Mouse (Mus musculus) frontal cortex, postnatal 14 days (tissue): Measurements from ENCODE around the gene Mipep.
A peak's percentile ranks its signal among the peaks of the same experiment; 100 is the strongest.

Experiments
- DNase-seq, 2 experiments: peaks; one replicate each; pipeline ENCODE4 v3.0.0; 2022; ENCODE audit warnings: low spot score in 2 of 2

Mipep gene

DNA sequence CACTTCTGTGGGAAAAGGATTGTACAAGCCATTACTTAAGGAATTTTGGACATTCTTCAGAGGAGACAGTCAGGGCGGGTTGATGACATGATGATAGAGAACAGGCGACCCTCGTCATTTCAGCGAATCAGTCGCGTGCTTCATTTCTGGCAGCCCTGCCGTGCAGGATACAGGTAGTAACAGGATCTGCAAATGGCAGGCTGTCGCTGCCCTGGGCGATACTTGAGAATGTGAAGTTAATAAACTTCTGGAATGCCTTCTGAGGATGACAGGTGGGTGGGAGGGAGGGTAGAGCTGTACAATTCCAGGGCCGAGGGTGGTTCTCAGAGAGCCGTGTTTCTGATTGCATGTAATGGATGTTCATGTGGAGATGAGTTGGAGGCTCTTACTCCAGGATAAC, 82.0 kb downstream of the Mipep start:
- no peak for DNase-seq

GRCm38 (mm10) chr14:60868325-60868724, 84.0 kb downstream of the Mipep start:
- DNase-seq, result no peak

GRCm38 (mm10) chr14:60871831-60872230, 87.5 kb downstream of the Mipep start:
- no peak for DNase-seq

DNA sequence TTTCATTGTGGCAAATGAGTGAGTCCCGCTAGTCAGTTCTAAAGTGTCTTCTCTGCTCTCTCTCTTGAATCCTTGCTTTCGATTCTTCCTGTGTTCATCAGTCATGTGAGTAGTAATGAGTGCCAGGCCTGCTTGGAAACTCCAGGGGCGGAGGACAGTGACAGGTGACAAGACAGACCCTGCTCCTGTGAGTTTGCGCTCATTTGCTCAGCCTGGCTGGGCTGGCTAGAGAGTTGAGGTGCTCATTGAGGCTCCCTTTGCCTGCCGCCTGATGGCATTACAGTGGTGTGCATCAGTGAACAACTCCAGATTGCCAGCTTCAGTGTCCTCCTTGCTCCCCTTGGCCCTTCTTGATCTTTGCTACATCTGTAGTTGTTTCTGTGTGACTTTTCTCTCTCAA, 97.7 kb downstream of the Mipep start:
- no peak for DNase-seq

GRCm38 (mm10) chr14:60882681-60883080, 98.3 kb downstream of the Mipep start:
- no peak for DNase-seq

DNA sequence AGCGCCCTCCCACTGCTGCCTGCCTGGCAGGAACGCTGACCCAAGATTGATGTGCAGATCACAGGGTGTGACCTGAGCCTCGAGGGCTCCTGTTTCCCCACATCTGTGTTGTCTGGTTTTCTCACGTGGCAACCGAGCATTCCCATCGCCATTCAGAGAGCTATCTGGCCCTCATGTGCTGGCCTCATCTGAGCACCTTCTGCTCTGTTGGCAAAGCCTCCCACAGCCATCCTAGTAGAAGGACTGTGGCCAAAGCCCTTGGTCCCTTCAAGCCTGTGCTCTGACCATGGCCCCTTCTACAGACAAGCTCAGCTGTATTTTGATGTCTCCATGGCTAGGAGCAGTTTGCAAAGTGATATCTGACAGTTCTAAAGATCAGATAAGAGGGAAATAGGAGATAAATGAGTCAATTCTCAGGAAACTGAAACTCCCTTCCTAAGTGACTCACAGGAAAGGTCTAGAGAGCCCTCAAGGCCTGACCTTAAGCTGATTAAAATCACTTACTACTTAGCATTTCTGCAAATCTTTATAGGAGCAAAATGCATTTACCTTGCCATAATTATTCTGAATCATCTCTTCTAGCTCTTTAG, 101.1 kb downstream of the Mipep start:
- no peak for DNase-seq

- DNase-seq, result no peak
Measured at GRCm38 (mm10) chr14:60893882-60894281, 109.5 kb downstream of the Mipep start.

GRCm38 (mm10) chr14:60895172-60896000, 111.0 kb downstream of the Mipep start:
- DNase-seq, result peak in 1 of 2 experiments; percentile 49

- DNase-seq, result no peak
Measured at GRCm38 (mm10) chr14:60898086-60898667, 113.8 kb downstream of the Mipep start.

DNA sequence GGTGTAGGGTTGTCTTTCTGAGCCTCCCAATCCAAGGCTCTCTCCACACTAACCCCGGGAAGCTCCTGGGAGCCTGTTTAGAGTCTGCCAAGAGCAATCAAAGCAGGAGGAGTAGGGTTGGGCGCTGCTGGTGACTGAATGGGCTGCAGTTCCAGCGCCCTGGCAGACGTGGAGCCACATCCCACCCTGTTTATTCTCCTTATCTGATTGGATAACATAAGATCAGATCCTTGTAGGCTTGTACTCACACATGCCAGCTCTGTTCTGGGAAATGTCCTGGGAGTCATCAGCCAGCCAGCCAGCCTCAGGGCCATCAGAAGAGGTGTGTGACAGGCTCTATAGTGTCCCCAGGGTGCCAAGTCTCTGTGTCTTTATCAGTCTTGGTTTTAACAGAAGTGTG, 120.1 kb downstream of the Mipep start:
- no peak for DNase-seq

DNA sequence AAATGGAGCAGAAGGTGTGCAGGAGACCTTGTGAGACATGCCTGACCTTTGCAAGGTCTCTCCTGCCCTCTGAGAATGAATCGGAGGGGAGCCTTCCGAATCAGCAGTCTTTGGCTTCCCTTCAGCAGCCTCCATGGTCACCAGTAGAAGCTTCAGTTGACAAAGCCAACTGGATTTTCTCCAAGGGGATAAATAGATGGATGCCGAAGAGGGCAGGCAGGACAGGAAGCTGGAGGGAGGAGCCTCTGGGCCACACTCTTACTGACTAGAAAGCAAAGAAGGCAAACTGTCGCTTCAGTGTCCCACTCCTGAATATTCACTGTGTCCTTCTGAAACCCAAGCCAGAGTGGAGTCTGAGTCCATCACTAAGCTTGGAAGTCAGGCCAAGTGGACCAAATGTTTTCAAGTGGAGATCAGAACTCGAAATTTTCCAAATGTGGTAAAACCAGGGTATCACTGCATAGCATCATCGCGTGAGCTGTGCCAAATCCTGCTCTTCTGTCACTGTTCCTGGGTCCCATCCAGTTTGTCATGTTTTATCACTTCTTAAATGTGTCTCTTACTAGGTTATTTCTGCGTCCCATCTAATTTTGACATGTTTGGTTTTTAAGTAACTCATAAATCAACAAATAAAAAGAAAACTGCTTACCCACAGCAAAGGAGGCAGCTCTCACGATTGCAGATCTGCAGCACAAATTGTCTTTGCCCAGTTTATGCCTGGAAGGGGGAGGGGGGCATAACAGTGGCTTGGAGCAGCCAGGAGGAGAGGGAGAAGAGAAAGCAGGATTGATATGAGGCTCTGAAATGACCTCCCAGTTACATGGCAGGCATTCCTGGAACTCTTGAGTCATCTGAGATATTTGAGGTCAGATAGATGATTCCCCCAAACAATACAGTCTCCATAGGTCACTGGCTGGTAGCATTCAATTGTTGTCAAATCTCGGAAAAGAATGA, 122.3 kb downstream of the Mipep start:
- no peak for DNase-seq

GRCm38 (mm10) chr14:60909351-60909750, 125.0 kb downstream of the Mipep start:
- no peak for DNase-seq

GRCm38 (mm10) chr14:60910506-60911444, 126.4 kb downstream of the Mipep start:
- DNase-seq, result no peak

- DNase-seq, result no peak
Measured at GRCm38 (mm10) chr14:60912981-60913468, 128.7 kb downstream of the Mipep start.

GRCm38 (mm10) chr14:60916661-60917060, 132.3 kb downstream of the Mipep start:
- DNase-seq, result no peak

DNA sequence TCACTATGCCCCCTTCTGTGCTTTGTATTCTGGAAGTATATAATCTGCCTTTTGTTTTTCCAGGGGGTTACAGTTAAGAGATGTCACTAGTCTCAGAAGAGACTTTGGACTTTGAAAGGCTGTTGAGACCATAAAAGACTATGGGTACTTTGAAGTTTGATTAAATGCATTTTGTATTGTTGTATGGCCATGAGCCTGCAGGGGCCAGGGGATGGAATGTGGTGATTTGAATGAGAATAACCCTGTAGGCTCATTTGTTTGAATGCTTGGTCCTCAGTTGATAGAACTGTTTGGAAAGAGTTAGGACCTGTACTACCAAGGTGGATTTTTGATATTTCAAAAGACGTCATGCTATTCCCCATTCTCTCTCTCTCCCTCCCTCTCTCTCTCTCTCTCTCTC, 141.6 kb downstream of the Mipep start:
- no peak for DNase-seq

DNA sequence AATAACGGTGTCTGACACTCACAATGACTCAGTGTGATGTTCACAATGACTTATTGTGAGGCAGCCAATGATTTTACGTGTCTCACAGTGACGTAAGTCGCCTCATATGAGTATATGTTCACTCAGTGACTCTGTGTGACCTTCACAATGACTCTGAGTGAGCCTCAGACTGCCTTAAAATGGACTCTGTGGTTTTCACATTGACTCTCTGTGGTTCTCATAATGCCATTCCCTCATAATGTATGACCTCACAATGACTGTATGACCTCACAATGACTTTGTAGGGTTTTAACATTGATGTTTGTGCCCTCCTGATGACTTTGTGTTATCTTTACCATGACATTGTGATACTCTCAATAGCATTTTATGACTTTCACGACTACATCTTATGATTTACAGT, 151.3 kb downstream of the Mipep start:
- no peak for DNase-seq

GRCm38 (mm10) chr14:60937481-60938039, 153.2 kb downstream of the Mipep start:
- no peak for DNase-seq
